Mouse (Mus musculus) C2C12 (cell line): ENCODE results near the gene Fam19a3.

ENCODE experiments used
- CEBPB ChIP-seq: IDR thresholded peaks from one replicate; pipeline ENCODE4 v1.6.1; 2011; ENCODE audit warnings: low read depth, mild to moderate bottlenecking, control low read depth, moderate library complexity
- CTCF ChIP-seq: IDR thresholded peaks from one replicate; pipeline ENCODE4 v1.5.1; 2011; ENCODE audit not compliant: control insufficient read depth, insufficient read depth, insufficient read length
- MAX ChIP-seq: IDR thresholded peaks from one replicate; pipeline ENCODE4 v1.6.1; 2011; ENCODE audit warnings: mild to moderate bottlenecking, control low read depth
- MYOD1 ChIP-seq: IDR thresholded peaks from one replicate; pipeline ENCODE4 v1.6.1; 2011; ENCODE audit warnings: low read depth; ENCODE audit not compliant: control insufficient read depth, insufficient read length
- MYOG ChIP-seq: IDR thresholded peaks from one replicate; pipeline ENCODE4 v1.6.1; 2011; ENCODE audit not compliant: control insufficient read depth, insufficient read length; ENCODE audit errors: extremely low read depth
- USF1 ChIP-seq: IDR thresholded peaks from one replicate; pipeline ENCODE4 v1.6.1; 2011; ENCODE audit warnings: low read depth, mild to moderate bottlenecking, control low read depth, moderate library complexity

DNA sequence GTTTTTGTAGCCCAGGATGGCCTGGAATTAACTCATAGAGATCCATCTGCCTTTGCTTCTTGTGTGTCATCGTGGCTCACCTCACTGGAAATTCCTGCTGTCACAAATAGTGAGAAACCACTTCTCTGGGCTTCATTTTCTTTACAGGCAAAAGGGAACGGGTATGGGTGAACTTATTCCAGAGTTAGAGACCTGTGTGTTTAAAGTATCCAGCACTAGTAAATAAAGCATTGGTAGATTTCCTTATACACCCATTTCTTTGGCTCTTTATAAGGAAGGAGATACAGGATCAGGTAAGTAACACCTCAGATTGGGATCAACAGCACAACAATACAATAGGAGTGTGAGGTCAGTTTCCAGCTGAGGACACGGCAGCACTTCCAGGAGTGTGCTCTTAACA lies 6.4 kb upstream of the Fam19a3 start, which contains the start of gene Rhoc:
- TF ChIP-seq CTCF, result no peak
- TF ChIP-seq MYOG, result no peak
- no peak for TF ChIP-seq MYOD1
- no peak for TF ChIP-seq CEBPB
- no peak for TF ChIP-seq MAX
- no peak for TF ChIP-seq USF1
